Mouse (Mus musculus): ENCODE data around the gene Fbxl8.

- no peak for TF ChIP-seq POLR2A (IDR thresholded peaks at IDR 0.05; ENCODE audit: borderline replicate concordance, insufficient read depth, low read length)
- no peak for TF ChIP-seq CTCF (IDR thresholded peaks at IDR 0.05; ENCODE audit: borderline replicate concordance, insufficient read depth, low read depth, low read length)
Measured at GRCm38 (mm10) chr8:105281821-105282220, 17.4 kb downstream of the Fbxl8 start.
